Mouse (Mus musculus): ENCODE measurements at regions not wholly inside any gene's neighbourhood (a gene's known extent, or its start where the extent isn't known, plus 50 kb on each side); places are given as distances from the start of the nearest gene placed in this dataset.

GRCm38 (mm10) chr9:76400900-76401299, 77.2 kb upstream of the Hcrtr2 start:
- H3K9ac ChIP-seq (ENCODE audit: control insufficient read depth, low read depth, low read length, poor library complexity, severe bottlenecking) = no peak overlapping the region
- TF ChIP-seq NELFE (IDR thresholded peaks at IDR 0.05; ENCODE audit: low read depth, low read length) = no peak
- no peak for TF ChIP-seq ELF1 (IDR thresholded peaks at IDR 0.05; ENCODE audit: low read depth, low read length)
- TF ChIP-seq HCFC1 (IDR thresholded peaks at IDR 0.05; ENCODE audit: low read depth, low read length) = no peak
- TF ChIP-seq RCOR1 (IDR thresholded peaks at IDR 0.05; ENCODE audit: low read depth, low read length) = no peak
- TF ChIP-seq MYC (IDR thresholded peaks at IDR 0.05; ENCODE audit: low read depth, low read length) = no peak
- no peak for TF ChIP-seq EP300 (IDR thresholded peaks at IDR 0.05; ENCODE audit: low read depth in 1 of 2, low read length in 2 of 2)
- no peak for TF ChIP-seq ZC3H11A (IDR thresholded peaks at IDR 0.05; ENCODE audit: low read depth, low read length)
- H3K27me3 ChIP-seq (ENCODE audit: control insufficient read depth in 1 of 2, insufficient read depth in 2 of 2, low read length in 2 of 2) = no peaks in the 10 kb centered on the region
- no peak overlapping the region for H3K27ac ChIP-seq (ENCODE audit: control insufficient read depth, low read depth, low read length)
- H3K36me3 ChIP-seq (ENCODE audit: control insufficient read depth in 1 of 2, insufficient read depth in 2 of 2, low read length in 2 of 2) = no peaks in the 10 kb centered on the region
- H3K9me3 ChIP-seq (replicated peaks; ENCODE audit: insufficient read depth, low read length) = no peaks in the 10 kb centered on the region
- no peaks in the 10 kb centered on the region for H3K4me1 ChIP-seq (ENCODE audit: control insufficient read depth in 1 of 2, insufficient read depth in 2 of 2, low read length in 2 of 2)
- no peak for DNase-seq (ENCODE audit: low read depth, low spot score)
- H3K79me2 ChIP-seq (ENCODE audit: control insufficient read depth, insufficient read depth, low read length, poor library complexity) = no peaks in the 10 kb centered on the region
- H3K4me3 ChIP-seq (ENCODE audit: control insufficient read depth in 1 of 2, insufficient read depth in 1 of 2, low read depth in 2 of 2, low read length in 2 of 2) = no peak overlapping the region

- Histone ChIP-seq H3K27me3 (ENCODE audit: control insufficient read depth in 1 of 2, insufficient read depth in 2 of 2, low read length in 2 of 2) (no peaks in the 10 kb centered on the region), H3K4me1 (ENCODE audit: control insufficient read depth in 1 of 2, insufficient read depth in 2 of 2, low read length in 2 of 2) (no peaks in the 10 kb centered on the region), H3K9me3 (replicated peaks; ENCODE audit: insufficient read depth, low read length) (no peaks in the 10 kb centered on the region), H3K9ac (ENCODE audit: control insufficient read depth, low read depth, low read length, poor library complexity, severe bottlenecking) (no peak overlapping the region), H3K79me2 (ENCODE audit: control insufficient read depth, insufficient read depth, low read length, poor library complexity) (no peaks in the 10 kb centered on the region), H3K36me3 (ENCODE audit: control insufficient read depth in 1 of 2, insufficient read depth in 2 of 2, low read length in 2 of 2) (no peaks in the 10 kb centered on the region), H3K27ac (ENCODE audit: control insufficient read depth, low read depth, low read length) (no peak overlapping the region), H3K4me3 (ENCODE audit: control insufficient read depth in 1 of 2, insufficient read depth in 1 of 2, low read depth in 2 of 2, low read length in 2 of 2) (no peak overlapping the region)
- no peak for DNase-seq (ENCODE audit: low read depth, low spot score)
- no peak for TF ChIP-seq UBTF (IDR thresholded peaks at IDR 0.05; ENCODE audit: borderline replicate concordance, insufficient read depth, low read depth, low read length)
- no peak for TF ChIP-seq ELF1 (IDR thresholded peaks at IDR 0.05; ENCODE audit: low read depth, low read length)
- TF ChIP-seq RAD21 (IDR thresholded peaks at IDR 0.05; ENCODE audit: low read depth, low read length) = no peak
- no peak for TF ChIP-seq MYB (IDR thresholded peaks at IDR 0.05; ENCODE audit: low read depth, low read length)
- TF ChIP-seq ZMIZ1 (IDR thresholded peaks at IDR 0.05; ENCODE audit: low read depth, low read length) = no peak
- TF ChIP-seq NELFE (IDR thresholded peaks at IDR 0.05; ENCODE audit: low read depth, low read length) = no peak
- TF ChIP-seq MYC (IDR thresholded peaks at IDR 0.05; ENCODE audit: low read depth, low read length) = no peak
- TF ChIP-seq POLR2AphosphoS5 (IDR thresholded peaks at IDR 0.05; ENCODE audit: borderline replicate concordance, low read depth, low read length) = no peak
- TF ChIP-seq GATA1 (IDR thresholded peaks at IDR 0.05; ENCODE audit: low read depth, low read length) = no peak
- TF ChIP-seq MEF2A (IDR thresholded peaks at IDR 0.05; ENCODE audit: extremely low read depth, insufficient replicate concordance, low read depth, low read length, poor library complexity, severe bottlenecking) = no peak
- no peak for TF ChIP-seq MAZ (IDR thresholded peaks at IDR 0.05; ENCODE audit: low read depth, low read length)
- no peak for TF ChIP-seq SIN3A (IDR thresholded peaks at IDR 0.05; ENCODE audit: low read length)
- TF ChIP-seq EP300 (IDR thresholded peaks at IDR 0.05; ENCODE audit: low read depth in 1 of 2, low read length in 2 of 2) = no peak
- no peak for TF ChIP-seq USF2 (IDR thresholded peaks at IDR 0.05; ENCODE audit: borderline replicate concordance in 1 of 2, insufficient read depth in 1 of 2, low read depth in 1 of 2, low read length in 2 of 2)
- no peak for TF ChIP-seq KAT2A (conservative IDR thresholded peaks at IDR 0.05; ENCODE audit: low read depth, low read length)
- no peak for TF ChIP-seq CHD1 (IDR thresholded peaks at IDR 0.05; ENCODE audit: low read depth, low read length)
- no peak for TF ChIP-seq USF1 (IDR thresholded peaks at IDR 0.05; ENCODE audit: low read depth, low read length)
These were observed 70.1 kb upstream of the Hcrtr2 start for GRCm38 (mm10) chr9:76393763-76394162.

Measured in MEL (cell line).